Mouse (Mus musculus) megakaryocyte-erythroid progenitor cell, adult 5-6 weeks (primary cell): ENCODE results near the gene Egfl7. TPM values are rescaled to one million over a fixed set of nuclear protein-coding genes. Genes with fewer than 3 reads are reported as not detected.

ENCODE experiments used
- ATAC-seq: replicated peaks from 2 replicates; pipeline ENCODE4 v1.8.0; 2016; ENCODE audit warnings: mild to moderate bottlenecking, inconsistent platforms; ENCODE audit not compliant: severe bottlenecking, poor library complexity, low FRiP score, low TSS enrichment
- total RNA-seq, 2 experiments: library from RNA; stranded (forward) in 1 of 2; stranded (reverse) in 1 of 2; fragments of 200-1000, 215-1000 nt in 1 of 2; fragments of >200 nt in 1 of 2; fragmentation: Nextera tagmentation in 1 of 2; gene quantifications; 2 replicates each; pipeline ENCODE4 v1.2.3; 2014 to 2017

The Egfl7 gene
- total RNA-seq, 2 experiments from 2014 or later, result 63.1 to 88.4 TPM

DNA sequence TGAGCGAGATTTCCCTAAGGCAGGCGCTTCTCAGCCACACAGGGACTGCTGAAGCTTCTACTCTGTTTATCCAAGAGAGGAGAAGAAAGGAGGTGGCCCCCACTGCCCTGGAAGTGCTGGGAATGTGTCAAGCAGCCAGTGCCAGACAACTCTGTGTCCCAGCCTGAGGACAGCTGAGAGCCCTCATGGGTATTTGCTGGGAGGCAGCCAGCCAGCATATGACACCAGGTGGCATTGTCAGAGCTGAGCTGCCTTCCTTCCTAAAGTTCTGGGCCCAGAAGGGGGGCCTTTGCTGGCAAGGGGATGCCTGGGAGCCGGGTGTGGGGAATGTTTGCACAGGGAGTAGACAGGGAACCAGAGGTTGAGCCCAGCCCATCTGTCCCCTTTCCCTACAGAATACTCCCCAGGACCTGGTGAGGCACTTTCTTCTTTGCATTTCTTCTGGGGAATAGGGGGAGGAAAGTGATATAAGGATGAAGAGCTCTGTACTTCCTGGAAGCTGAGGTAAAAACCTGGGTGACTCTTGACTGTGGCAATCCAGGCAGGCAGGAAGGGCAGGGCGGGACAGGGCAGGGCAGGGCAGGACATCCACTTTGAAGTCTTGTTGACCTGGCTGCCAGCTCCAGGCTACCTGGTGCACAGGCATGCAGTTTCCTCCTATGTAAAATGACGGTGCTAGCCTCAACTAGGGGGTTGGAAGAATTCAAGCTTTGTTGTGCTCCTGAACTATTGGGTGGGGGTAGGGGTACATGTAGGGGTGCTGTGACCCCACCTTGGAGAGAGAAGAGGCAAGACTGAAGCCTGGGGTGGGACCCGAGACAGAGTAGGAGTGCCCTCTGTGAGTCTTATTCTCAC lies 27.5 kb downstream of the Egfl7 start:
- ATAC-seq, result no peak

DNA sequence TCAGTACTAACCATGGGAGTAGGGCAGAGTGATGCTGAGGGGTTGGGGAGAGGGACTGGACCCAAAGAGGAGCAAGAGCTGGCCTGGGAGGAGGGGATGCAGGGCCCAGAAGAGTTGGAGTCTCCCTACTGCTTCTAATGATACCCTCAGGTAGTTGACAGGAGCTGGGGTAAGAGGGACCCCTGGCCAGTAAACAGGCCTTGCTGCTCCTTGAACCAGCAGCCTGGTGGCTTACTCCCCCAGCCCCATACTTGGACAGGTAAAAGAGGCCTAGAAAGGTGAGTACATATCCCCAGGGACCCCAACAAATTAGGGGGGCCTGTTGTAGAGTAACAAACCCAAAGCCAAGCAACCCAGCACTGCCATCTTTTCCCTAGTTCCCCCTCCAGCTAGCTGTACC lies 29.0 kb downstream of the Egfl7 start:
- ATAC-seq, result no peak

DNA sequence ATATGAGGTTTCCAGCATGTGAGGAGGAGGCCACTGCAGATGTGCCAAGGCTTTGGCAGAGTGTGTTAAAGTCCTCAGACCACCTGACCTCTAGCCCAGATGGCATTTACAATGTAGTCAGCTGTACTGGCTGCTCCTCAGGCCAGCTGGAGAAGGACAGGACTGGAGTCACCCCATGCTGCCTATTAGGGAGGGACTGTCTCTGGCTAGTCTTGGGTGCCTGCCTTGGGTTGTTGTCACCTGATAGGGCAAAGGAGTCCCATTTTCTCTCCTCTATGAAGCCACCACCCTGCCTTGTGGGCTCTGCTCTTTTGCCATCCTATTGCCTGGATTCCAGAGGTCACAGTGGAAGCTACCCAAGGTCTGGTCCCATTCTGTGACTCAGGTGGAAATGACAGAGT lies 29.4 kb downstream of the Egfl7 start:
- ATAC-seq, result no peak

- no peak for ATAC-seq
Observed at GRCm38 (mm10) chr2:26610526-26610925, 30.7 kb downstream of the Egfl7 start.

- ATAC-seq, result no peak
Observed at GRCm38 (mm10) chr2:26611054-26611453, 31.2 kb downstream of the Egfl7 start.

DNA sequence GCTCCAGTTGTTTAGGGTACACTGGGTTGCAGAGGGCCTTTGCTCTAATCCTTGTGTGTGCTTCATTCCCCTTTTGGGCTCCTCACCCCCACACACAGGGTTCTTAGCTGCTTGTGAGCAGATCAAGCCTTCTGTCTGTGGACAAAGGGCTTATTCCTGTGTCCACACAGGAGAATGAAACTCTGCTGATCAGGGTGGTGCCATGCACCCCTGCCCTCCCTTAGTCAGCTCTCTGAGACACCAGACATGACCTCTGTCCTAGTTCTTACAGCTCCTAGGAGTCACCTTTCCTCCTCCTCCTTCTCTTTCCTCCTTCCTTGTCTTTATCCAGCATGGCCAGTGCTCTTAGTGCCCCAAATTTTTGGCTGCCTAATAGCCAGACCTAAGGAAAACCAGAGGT lies 32.1 kb downstream of the Egfl7 start:
- no peak for ATAC-seq

- no peak for ATAC-seq
Observed at GRCm38 (mm10) chr2:26614903-26615302, 35.1 kb downstream of the Egfl7 start.

DNA sequence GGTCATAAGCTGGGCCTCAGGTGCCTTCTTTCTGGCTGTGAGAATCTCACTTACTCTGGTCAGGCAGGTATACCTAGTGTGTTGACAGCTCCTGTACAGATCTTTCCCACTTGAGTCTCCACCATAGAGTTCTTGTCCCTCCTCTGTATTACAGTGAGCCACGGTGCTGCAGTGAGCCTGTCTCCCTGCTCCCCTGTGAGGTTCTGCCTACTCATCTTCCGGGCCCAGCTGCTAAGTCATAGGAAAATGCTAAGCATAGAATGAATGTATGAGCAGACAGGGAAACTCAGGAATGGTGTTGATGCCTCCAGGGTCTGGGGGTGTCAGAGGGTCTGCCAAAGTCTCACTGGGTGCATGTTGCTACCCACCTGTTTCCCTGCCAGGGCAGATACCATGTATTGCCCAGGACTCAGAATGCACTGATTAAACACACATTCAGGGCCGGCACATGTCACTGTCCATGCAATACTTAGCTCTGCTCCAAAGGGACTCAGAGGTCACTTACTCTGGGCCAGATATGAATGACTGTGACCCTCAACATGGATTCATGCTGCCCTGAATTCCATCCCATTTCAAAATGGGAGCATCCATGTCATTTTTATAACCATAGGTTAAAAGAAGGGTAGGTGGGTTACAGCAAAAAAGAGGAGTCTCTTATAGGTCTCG lies 35.8 kb downstream of the Egfl7 start:
- no peak for ATAC-seq

DNA sequence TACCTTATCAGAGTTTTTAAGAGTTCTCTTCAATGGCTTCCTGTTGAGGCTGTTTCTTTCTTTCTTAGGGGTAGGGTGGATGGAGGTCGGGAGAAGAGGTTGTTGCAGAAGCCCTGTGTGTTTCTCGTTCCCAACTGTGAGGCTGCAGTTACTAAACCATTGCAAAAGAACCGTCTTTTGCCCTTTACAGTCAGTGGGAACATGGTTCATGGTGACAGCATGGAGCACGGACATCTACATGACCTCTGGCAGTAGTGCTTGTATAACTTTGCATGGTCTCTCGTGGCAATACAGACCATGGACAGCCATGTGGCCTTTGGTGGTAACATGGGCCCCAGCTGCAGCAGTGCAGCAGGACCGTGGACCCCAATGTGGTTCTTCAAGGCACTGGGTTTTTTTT lies 37.5 kb downstream of the Egfl7 start:
- ATAC-seq, result no peak

DNA sequence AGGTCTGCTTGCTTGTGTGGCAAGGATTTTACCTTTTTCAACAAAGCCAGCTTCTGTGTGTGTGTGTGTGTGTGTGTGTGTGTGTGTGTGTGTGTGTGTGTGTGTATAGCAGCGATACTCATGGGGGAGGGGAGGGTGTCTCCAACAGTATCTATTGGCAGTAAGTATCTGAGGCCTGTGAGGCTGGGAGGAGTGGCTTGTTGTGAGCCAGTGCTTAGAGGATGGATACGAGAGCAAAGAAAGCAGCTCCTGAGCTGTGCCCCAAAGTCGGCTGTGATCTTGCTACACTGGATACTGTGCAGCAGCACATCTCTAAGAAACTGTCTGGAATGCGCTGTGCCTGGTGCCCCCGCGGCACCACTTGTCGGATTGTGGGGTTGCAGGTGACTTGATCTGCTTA lies 38.1 kb downstream of the Egfl7 start:
- no peak for ATAC-seq

DNA sequence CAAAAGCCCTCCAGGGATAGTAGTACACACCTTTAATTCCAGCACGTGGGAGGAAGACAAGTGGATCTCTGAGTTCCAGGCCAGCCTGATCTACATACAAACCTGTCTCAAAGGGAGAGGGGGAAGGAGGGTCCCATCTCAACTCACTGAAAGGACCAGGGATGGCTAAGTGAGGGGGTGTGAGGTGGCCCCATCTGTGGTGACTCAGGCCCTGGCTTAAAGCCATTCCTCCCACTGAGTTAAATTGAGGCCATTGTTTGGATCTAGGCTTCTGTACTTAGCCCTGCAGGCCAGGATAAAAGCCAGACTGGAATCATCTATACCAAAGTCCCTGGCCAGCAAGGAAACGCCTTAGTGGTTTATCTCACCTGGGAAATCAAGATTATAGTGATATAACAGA lies 41.4 kb downstream of the Egfl7 start:
- ATAC-seq, result no peak

- no peak for ATAC-seq
Observed at GRCm38 (mm10) chr2:26622984-26623383, 43.2 kb downstream of the Egfl7 start.

GRCm38 (mm10) chr2:26625419-26625818 lies 45.6 kb downstream of the Egfl7 start:
- no peak for ATAC-seq

GRCm38 (mm10) chr2:26626081-26626480 lies 46.3 kb downstream of the Egfl7 start:
- no peak for ATAC-seq

GRCm38 (mm10) chr2:26627921-26628739 lies 48.3 kb downstream of the Egfl7 start, which contains the start of gene Fam69b:
TSS of gene Fam69b (plus strand) at chr2:26628457.
- ATAC-seq, result no peak

DNA sequence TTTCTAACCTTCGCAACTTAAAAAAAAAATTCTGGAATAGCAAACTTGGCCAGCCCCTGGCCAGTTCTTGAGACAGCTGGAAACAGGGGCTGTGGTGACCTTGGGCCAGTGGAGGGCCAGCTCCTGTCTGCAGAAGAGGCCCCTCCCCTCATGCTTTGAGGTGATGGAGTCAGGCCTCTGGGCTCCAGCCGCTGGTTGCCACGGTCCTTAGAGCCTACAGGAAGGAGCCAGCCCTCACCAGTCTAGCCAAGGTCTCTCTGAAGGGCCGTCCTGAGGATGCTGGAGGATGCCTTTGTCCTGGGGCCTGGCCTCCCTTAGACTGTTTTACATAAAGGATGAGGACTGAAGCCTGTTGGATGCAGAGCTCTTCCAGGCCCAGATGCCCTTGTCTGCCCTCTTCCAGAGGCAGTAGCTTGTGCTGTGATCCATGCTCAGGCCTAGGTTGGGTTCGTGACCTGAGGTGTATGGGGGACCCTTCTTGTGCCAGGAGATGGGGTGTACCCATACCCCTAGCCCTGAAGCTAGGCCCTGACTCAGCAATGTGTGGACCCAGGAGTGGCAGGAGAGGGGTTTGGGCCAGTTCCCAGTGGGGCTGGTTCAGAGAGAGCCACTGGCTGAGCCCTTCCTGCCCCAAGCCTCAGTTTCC lies 49.1 kb downstream of the Egfl7 start:
- no peak for ATAC-seq

GRCm38 (mm10) chr2:26632541-26633395 lies 53.0 kb downstream of the Egfl7 start:
- ATAC-seq, result no peak

- ATAC-seq, result no peak
Observed at GRCm38 (mm10) chr2:26633953-26634530, 54.2 kb downstream of the Egfl7 start.
